Mouse (Mus musculus) cerebellum, adult (tissue): Measurements from ENCODE around the gene Pla2g4e.

Experiments
- ATAC-seq: cut with Nextera tagmentation; 2 replicates; pipeline ENCODE4 v1.9.2; 2017; ENCODE audit warnings: mild to moderate bottlenecking, moderate library complexity, mixed read lengths; ENCODE audit not compliant: insufficient number of reproducible peaks, low FRiP score, low TSS enrichment

Pla2g4e gene

GRCm38 (mm10) chr2:120126901-120127300, 118.2 kb downstream of the Pla2g4e start:
- ATAC-seq = no peak

DNA sequence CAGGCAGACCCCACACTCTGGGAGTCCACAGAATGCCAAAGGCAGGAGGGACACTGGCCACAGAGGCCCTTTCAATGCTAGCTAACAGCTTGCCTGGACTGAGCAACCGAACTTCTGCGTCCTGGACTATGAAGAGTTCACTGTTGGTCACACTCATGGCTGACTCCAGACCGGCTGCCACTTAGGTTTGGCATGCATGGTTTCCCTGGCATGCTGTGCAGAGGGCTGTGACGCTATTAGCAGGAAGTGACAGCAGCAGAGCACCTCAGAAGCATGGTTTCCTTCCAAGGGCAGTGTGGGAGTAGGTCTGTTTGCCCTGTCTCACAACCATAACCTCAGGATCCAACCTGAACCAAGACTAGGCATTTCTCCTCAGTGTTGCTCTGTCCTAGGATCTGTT, 118.7 kb downstream of the Pla2g4e start:
- ATAC-seq = no peak

- ATAC-seq = no peak
Measured at GRCm38 (mm10) chr2:120125461-120125860, 119.7 kb downstream of the Pla2g4e start.

DNA sequence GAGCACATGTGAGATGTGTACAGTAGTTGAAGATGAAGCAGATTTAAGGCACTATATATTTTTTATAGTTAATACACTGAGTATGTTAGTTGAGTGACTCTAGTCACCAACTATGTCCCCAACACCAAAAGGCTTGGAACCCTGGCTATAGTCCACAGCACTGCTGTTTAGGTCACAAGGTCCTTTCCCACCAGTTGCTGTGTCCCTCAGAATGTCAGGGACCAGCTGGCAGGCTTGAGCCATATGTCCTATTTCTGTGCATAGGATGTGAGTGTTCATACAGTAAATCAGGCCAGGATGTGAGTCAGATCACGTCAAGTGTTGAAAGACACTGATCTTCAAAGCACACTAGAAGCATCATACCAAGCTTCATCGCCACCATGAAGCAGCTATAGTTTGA, 120.2 kb downstream of the Pla2g4e start:
- no peak for ATAC-seq

DNA sequence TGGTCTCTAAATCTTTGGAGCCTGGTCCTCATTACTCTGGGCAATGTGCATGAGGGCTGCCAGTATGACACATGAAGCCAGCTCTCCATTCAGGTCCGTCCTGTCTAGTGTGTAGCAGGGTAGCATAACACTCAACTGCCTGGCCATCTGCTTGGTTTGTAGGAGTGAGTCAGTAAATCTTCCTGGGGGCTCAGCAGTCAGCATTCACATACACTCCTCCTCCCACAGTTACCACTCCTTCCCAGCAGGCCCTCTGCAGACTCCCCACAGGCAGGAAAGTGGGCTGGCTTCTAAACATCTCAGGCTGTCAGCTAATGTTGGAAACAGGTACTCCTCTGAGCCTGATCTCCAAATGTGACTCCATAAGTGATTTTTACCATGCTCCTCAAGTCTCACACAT, 121.0 kb downstream of the Pla2g4e start:
- 0 out of 2 replicates have a peak, but pooled peaks have one; percentile 31 for ATAC-seq

GRCm38 (mm10) chr2:120122983-120123382, 122.2 kb downstream of the Pla2g4e start:
- ATAC-seq = no peak

- no peak for ATAC-seq
Measured at GRCm38 (mm10) chr2:120117346-120117745, 127.8 kb downstream of the Pla2g4e start.
